Mouse (Mus musculus): ENCODE data around the gene Trpc7. TPM values are rescaled to one million over a fixed set of nuclear protein-coding genes. Genes with fewer than 3 reads are reported as not detected.

Gene Trpc7
- polyA plus RNA-seq (2014; fragmentation: Nextera tagmentation; extraction: Ambion mirVana), result not detected in 2 replicates

GRCm38 (mm10) chr13:56895893-56896292, at the start of gene Trpc7:
Trpc7 (minus strand) TSS chr13:56895993.
- no peak within 1 kb of the TSS for H3K4me3 ChIP-seq (ENCODE audit: low read depth, low read length)
- H3K4me2 ChIP-seq, result no peak within 1 kb of the TSS
- no peak within 1 kb of the TSS for H3K9ac ChIP-seq (ENCODE audit: low read depth, low read length)
- H3K9me3 ChIP-seq (ENCODE audit: control insufficient read depth, low read length), result no peaks in the 10 kb centered on the region
- DNase-seq (ENCODE audit: low spot score) (no peak), ATAC-seq (replicated peaks; ENCODE audit: low FRiP score) (no peak)
- no peaks in the 10 kb centered on the region for H3K36me3 ChIP-seq (ENCODE audit: control insufficient read depth, insufficient read depth, low read length)
- WGBS, result 69% methylated on average over 3 of the region's 3 CpGs
- no peaks in the 10 kb centered on the region for H3K27me3 ChIP-seq (replicated peaks; ENCODE audit: control insufficient read depth, insufficient read depth, low read length)
- no peak within 1 kb of the TSS for H3K27ac ChIP-seq (ENCODE audit: low read depth, low read length)
- no peaks in the 10 kb centered on the region for H3K4me1 ChIP-seq (replicated peaks; ENCODE audit: control insufficient read depth, insufficient read depth, low read length)

- H3K4me1 ChIP-seq (replicated peaks; ENCODE audit: control insufficient read depth, insufficient read depth, low read length), result no peaks in the 10 kb centered on the region
- 71% methylated on average over 11 of the region's 11 CpGs for WGBS
- ATAC-seq (replicated peaks; ENCODE audit: low FRiP score), result no peak
Measured at GRCm38 (mm10) chr13:56939261-56939660, 43.5 kb upstream of the Trpc7 start.

GRCm38 (mm10) chr13:56933832-56934510, 38.2 kb upstream of the Trpc7 start:
- DNase-seq (ENCODE audit: low spot score) (no peak), ATAC-seq (replicated peaks; ENCODE audit: low FRiP score) (no peak)
- H3K4me3 ChIP-seq (ENCODE audit: low read depth, low read length), result no peak overlapping the region
- H3K4me2 ChIP-seq, result no peak overlapping the region
- no peaks in the 10 kb centered on the region for H3K27me3 ChIP-seq (replicated peaks; ENCODE audit: control insufficient read depth, insufficient read depth, low read length)
- H3K9me3 ChIP-seq (ENCODE audit: control insufficient read depth, low read length), result no peaks in the 10 kb centered on the region
- 80% methylated on average over 11 of the region's 11 CpGs for WGBS
- no peaks in the 10 kb centered on the region for H3K36me3 ChIP-seq (ENCODE audit: control insufficient read depth, insufficient read depth, low read length)
- H3K9ac ChIP-seq (ENCODE audit: low read depth, low read length), result no peak overlapping the region
- H3K4me1 ChIP-seq (replicated peaks; ENCODE audit: control insufficient read depth, insufficient read depth, low read length), result no peaks in the 10 kb centered on the region
- H3K27ac ChIP-seq (ENCODE audit: low read depth, low read length), result no peak overlapping the region

More at GRCm38 (mm10) chr13:56939261-56939660, 43.5 kb upstream of the Trpc7 start:
- DNase-seq (ENCODE audit: low spot score), result no peak
- no peak overlapping the region for H3K9ac ChIP-seq (ENCODE audit: low read depth, low read length)
- H3K27ac ChIP-seq (ENCODE audit: low read depth, low read length), result no peak overlapping the region
- no peaks in the 10 kb centered on the region for H3K36me3 ChIP-seq (ENCODE audit: control insufficient read depth, insufficient read depth, low read length)
- H3K9me3 ChIP-seq (ENCODE audit: control insufficient read depth, low read length), result no peaks in the 10 kb centered on the region
- H3K27me3 ChIP-seq (replicated peaks; ENCODE audit: control insufficient read depth, insufficient read depth, low read length), result no peaks in the 10 kb centered on the region
- H3K4me2 ChIP-seq, result no peak overlapping the region
- no peak overlapping the region for H3K4me3 ChIP-seq (ENCODE audit: low read depth, low read length)

GRCm38 (mm10) chr13:56930421-56930820, 34.6 kb upstream of the Trpc7 start:
- DNase-seq (ENCODE audit: low spot score) (no peak), ATAC-seq (replicated peaks; ENCODE audit: low FRiP score) (no peak)
- H3K36me3 ChIP-seq (ENCODE audit: control insufficient read depth, insufficient read depth, low read length), result no peaks in the 10 kb centered on the region
- WGBS, result 92% methylated on average over 2 of the region's 2 CpGs
- H3K9ac ChIP-seq (ENCODE audit: low read depth, low read length), result no peak overlapping the region
- H3K4me2 ChIP-seq, result no peak overlapping the region
- H3K4me3 ChIP-seq (ENCODE audit: low read depth, low read length), result no peak overlapping the region
- H3K9me3 ChIP-seq (ENCODE audit: control insufficient read depth, low read length), result no peaks in the 10 kb centered on the region
- no peak overlapping the region for H3K27ac ChIP-seq (ENCODE audit: low read depth, low read length)
- H3K27me3 ChIP-seq (replicated peaks; ENCODE audit: control insufficient read depth, insufficient read depth, low read length), result no peaks in the 10 kb centered on the region
- no peaks in the 10 kb centered on the region for H3K4me1 ChIP-seq (replicated peaks; ENCODE audit: control insufficient read depth, insufficient read depth, low read length)

DNA sequence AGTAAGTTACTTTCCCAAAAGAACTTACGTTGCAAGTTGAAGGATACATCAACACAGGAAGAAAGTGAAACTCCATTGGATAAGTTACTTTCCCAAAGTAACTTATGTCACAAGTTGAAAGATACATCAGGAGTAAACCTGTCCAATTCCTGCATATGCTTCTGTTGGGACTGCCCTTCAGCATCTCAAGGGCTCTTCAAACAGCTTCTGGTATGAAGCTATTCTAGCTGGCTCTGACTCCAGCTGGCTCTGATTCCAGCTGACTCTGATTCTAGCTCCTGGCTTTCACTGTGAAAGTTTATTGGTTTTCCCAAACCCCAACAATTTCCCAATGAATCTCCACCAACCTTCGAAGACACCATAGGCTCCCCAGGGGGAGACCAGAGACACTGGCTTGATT, 27.2 kb upstream of the Trpc7 start:
- Histone ChIP-seq H3K9me3 (ENCODE audit: control insufficient read depth, low read length) (no peaks in the 10 kb centered on the region), H3K36me3 (ENCODE audit: control insufficient read depth, insufficient read depth, low read length) (no peaks in the 10 kb centered on the region), H3K4me1 (replicated peaks; ENCODE audit: control insufficient read depth, insufficient read depth, low read length) (no peaks in the 10 kb centered on the region), H3K27ac (ENCODE audit: low read depth, low read length) (no peak overlapping the region), H3K9ac (ENCODE audit: low read depth, low read length) (no peak overlapping the region), H3K4me3 (ENCODE audit: low read depth, low read length) (no peak overlapping the region), H3K27me3 (replicated peaks; ENCODE audit: control insufficient read depth, insufficient read depth, low read length) (no peaks in the 10 kb centered on the region), H3K4me2 (no peak overlapping the region)
- ATAC-seq (replicated peaks; ENCODE audit: low FRiP score), result no peak
- WGBS, result 69% methylated on average over 2 of the region's 2 CpGs
- DNase-seq (ENCODE audit: low spot score), result no peak

DNA sequence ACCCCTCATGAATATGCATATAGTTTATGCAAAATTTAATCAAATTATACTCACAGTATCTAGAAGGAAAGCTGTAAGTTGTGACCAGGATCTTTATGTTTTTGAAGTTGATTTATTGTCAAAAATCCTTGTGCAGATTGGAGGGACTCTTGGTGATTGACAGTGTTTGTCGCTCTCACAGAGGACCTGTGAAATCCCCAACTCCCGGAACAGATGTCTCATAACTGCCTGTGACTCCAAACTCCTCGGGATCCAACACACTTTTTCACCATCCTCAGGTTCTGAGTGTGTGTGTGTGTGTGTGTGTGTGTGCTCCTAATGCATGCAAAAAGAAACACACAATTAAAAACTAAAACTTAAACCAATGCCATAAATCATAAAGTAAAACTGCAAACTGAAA, 25.5 kb upstream of the Trpc7 start:
- Histone ChIP-seq H3K9me3 (ENCODE audit: control insufficient read depth, low read length) (no peaks in the 10 kb centered on the region), H3K4me3 (ENCODE audit: low read depth, low read length) (no peak overlapping the region), H3K36me3 (ENCODE audit: control insufficient read depth, insufficient read depth, low read length) (no peaks in the 10 kb centered on the region), H3K9ac (ENCODE audit: low read depth, low read length) (no peak overlapping the region), H3K27me3 (replicated peaks; ENCODE audit: control insufficient read depth, insufficient read depth, low read length) (no peaks in the 10 kb centered on the region), H3K4me2 (no peak overlapping the region), H3K4me1 (replicated peaks; ENCODE audit: control insufficient read depth, insufficient read depth, low read length) (no peaks in the 10 kb centered on the region), H3K27ac (ENCODE audit: low read depth, low read length) (no peak overlapping the region)
- DNase-seq (ENCODE audit: low spot score) (no peak), ATAC-seq (replicated peaks; ENCODE audit: low FRiP score) (no peak)
- 61% methylated on average over 3 of the region's 3 CpGs for WGBS

DNA sequence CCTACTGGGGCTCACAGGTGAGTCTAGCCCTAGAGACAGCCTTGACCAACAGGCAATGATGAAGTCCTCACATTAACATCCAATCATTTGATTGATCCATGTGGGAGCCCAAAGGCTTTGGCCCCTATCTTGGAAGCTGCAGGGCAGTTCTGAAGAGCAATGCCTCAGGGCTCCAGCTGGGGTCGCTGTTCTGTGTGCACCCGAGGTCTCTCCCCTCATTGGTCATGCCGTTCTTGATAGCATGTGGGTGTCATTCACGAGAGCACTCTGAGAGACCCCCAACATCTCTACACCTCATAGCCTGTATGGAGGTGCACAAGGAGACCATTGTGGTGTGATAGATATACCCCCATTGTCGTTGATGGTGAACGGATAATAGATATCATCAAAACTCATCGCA, 18.9 kb upstream of the Trpc7 start:
- no peaks in the 10 kb centered on the region for H3K9me3 ChIP-seq (ENCODE audit: control insufficient read depth, low read length)
- no peak for ATAC-seq (replicated peaks; ENCODE audit: low FRiP score)
- 75% methylated on average over 7 of the region's 7 CpGs for WGBS

DNA sequence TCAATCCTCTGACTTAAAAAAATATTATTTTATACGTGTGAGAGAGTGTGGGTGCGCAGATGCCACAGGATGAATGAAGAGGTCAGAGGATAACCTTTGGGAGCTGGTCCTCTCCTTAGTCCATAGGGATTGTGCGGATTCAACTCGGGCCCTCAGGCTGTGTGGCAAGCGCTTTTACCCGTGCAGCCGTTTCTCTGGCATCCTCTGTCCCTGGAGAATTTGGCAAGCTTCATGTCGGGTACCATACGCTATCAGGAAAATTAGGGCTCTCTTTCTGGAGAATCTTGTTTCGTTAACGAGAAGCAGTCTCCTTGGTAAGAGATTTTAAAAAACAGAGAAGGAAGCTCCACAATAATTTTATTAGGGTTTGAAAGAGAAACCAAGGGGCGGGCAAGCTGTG, 15.3 kb upstream of the Trpc7 start:
- Histone ChIP-seq H3K27me3 (replicated peaks; ENCODE audit: control insufficient read depth, insufficient read depth, low read length) (no peaks in the 10 kb centered on the region), H3K4me1 (replicated peaks; ENCODE audit: control insufficient read depth, insufficient read depth, low read length) (no peaks in the 10 kb centered on the region), H3K36me3 (ENCODE audit: control insufficient read depth, insufficient read depth, low read length) (no peaks in the 10 kb centered on the region), H3K9me3 (ENCODE audit: control insufficient read depth, low read length) (no peaks in the 10 kb centered on the region), H3K27ac (ENCODE audit: low read depth, low read length) (no peak overlapping the region), H3K4me3 (ENCODE audit: low read depth, low read length) (no peak overlapping the region), H3K9ac (ENCODE audit: low read depth, low read length) (no peak overlapping the region), H3K4me2 (no peak overlapping the region)
- no peak for DNase-seq (ENCODE audit: low spot score)
- ATAC-seq (replicated peaks; ENCODE audit: low FRiP score), result no peak
- 84% methylated on average over 12 of the region's 12 CpGs for WGBS

More for the DNA sequence above, 18.9 kb upstream of the Trpc7 start:
- H3K4me3 ChIP-seq (ENCODE audit: low read depth, low read length), result no peak overlapping the region
- H3K9ac ChIP-seq (ENCODE audit: low read depth, low read length), result no peak overlapping the region
- H3K4me2 ChIP-seq, result no peak overlapping the region
- no peaks in the 10 kb centered on the region for H3K4me1 ChIP-seq (replicated peaks; ENCODE audit: control insufficient read depth, insufficient read depth, low read length)
- no peaks in the 10 kb centered on the region for H3K36me3 ChIP-seq (ENCODE audit: control insufficient read depth, insufficient read depth, low read length)
- no peak for DNase-seq (ENCODE audit: low spot score)
- H3K27me3 ChIP-seq (replicated peaks; ENCODE audit: control insufficient read depth, insufficient read depth, low read length), result no peaks in the 10 kb centered on the region
- H3K27ac ChIP-seq (ENCODE audit: low read depth, low read length), result no peak overlapping the region

- no peak overlapping the region for H3K27ac ChIP-seq (ENCODE audit: low read depth, low read length)
- DNase-seq (ENCODE audit: low spot score), result peak; percentile 72
- ATAC-seq (replicated peaks; ENCODE audit: low FRiP score), result no peak
- no peak overlapping the region for H3K4me3 ChIP-seq (ENCODE audit: low read depth, low read length)
- no peaks in the 10 kb centered on the region for H3K4me1 ChIP-seq (replicated peaks; ENCODE audit: control insufficient read depth, insufficient read depth, low read length)
- no peaks in the 10 kb centered on the region for H3K36me3 ChIP-seq (ENCODE audit: control insufficient read depth, insufficient read depth, low read length)
- H3K9me3 ChIP-seq (ENCODE audit: control insufficient read depth, low read length), result no peaks in the 10 kb centered on the region
- H3K4me2 ChIP-seq, result no peak overlapping the region
- no peak overlapping the region for H3K9ac ChIP-seq (ENCODE audit: low read depth, low read length)
- H3K27me3 ChIP-seq (replicated peaks; ENCODE audit: control insufficient read depth, insufficient read depth, low read length), result no peaks in the 10 kb centered on the region
- 7% methylated on average over 17 of the region's 17 CpGs for WGBS
Measured at GRCm38 (mm10) chr13:56895386-56895785, 407 bp downstream of the Trpc7 start.

Data from liver, embryonic 11.5 days (tissue).